Mouse (Mus musculus): ENCODE measurements around the gene Mustn1.
A peak's percentile ranks its signal among the peaks of the same experiment; 100 is the strongest.

The Mustn1 gene

GRCm38 (mm10) chr14:30878958-30879571 lies at the start of gene Mustn1:
Gene Mustn1 (plus strand): TSS chr14:30879200.
- DNase-seq (ENCODE audit: low read depth, low spot score): no peak

GRCm38 (mm10) chr14:30837416-30837996 lies 41.5 kb upstream of the Mustn1 start:
- no peak for DNase-seq (ENCODE audit: low read depth, low spot score)

DNA sequence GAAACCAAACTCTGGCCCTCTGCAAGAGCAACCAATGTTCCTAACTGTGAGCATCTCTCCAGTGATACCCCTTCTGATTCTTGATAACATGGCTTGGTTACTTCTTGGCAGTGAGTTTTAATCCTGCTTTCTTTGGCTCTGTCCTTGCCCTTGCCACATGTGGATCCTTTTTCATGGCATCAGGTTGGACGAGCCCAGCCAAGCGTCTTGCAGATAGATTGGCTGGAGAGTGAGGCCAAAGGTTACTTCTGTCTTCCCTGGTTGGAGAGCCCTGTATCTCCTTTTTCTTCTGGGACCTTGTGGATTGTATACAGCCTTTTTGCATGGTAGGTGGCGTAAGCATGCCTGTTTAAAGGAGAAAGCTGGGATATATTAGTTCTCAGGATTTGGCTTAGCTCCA lies 35.3 kb upstream of the Mustn1 start:
- DNase-seq (ENCODE audit: low read depth, low spot score): no peak

GRCm38 (mm10) chr14:30850504-30850903 lies 28.5 kb upstream of the Mustn1 start:
- DNase-seq (ENCODE audit: low read depth, low spot score): no peak

DNA sequence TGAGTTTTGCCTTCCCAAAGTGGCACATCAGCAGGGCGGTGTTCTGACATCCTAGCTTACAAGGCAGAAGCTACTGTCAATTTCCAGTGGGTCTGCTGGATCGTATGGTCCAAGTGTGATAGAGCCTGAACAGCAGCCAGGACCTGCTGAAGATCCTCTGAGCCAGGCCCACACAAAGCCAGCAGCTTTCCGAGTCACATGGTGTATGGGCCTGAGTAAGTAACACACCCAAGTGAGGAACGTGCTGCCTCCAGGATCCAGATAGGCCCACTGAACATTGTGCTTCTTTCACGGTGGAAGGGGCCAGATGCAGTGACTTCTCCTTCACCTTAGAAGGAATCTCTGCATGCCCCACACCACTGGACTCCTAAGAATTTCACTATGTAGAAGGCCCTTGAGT lies 26.7 kb upstream of the Mustn1 start:
- DNase-seq (ENCODE audit: low read depth, low spot score): no peak

- DNase-seq (ENCODE audit: low read depth, low spot score): no peak
Observed at GRCm38 (mm10) chr14:30855316-30855715, 23.7 kb upstream of the Mustn1 start.

DNA sequence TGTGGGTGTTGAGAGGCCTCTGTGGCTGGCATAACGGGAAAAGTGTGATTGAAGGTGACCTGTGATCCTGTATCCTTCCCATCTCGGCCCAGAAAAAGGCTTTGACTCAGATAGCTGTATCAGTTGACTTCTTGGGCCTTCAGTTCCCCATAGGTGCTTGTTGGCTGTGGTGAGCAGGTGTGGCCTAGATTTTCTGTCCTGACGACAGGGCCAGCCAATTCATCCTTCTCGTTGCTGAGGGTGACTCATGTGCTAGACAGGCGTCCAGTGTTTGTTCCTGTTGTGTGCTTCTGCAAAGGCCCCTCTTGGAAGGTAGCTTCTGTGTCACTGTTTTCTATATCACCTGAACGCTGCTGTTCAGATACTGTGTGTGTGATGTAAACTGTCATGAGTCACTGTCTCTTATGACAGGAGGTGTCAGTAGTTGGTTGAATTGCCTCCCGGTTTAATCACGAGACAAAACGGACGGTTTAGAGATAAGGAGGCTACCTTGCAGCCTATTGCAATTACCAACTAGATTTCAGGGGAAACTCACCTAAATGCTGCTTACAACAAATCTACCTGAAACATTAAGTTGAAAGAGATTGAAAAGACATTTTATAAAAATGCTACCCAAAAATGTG lies 22.0 kb upstream of the Mustn1 start:
- no peak for DNase-seq (ENCODE audit: low read depth, low spot score)

DNA sequence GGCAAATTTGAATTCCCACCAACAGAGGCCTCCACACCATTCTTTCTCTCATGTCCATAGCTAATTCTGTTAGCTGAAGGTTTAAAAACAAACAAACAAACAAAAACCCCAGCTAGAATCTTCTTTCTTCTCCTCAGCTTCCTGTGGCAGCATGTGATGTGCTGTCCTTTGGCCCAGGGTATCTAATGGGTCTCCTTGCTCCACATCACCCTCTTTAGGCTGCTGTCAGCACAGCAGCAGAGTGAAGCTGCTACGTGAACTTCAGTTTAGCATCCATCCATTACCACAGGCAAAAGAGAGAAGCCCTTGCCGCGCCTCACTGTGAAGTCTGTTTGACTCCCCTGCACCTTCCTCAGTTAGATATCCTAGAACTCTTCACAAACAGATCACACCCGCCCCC lies 21.0 kb upstream of the Mustn1 start:
- DNase-seq (ENCODE audit: low read depth, low spot score): no peak

DNA sequence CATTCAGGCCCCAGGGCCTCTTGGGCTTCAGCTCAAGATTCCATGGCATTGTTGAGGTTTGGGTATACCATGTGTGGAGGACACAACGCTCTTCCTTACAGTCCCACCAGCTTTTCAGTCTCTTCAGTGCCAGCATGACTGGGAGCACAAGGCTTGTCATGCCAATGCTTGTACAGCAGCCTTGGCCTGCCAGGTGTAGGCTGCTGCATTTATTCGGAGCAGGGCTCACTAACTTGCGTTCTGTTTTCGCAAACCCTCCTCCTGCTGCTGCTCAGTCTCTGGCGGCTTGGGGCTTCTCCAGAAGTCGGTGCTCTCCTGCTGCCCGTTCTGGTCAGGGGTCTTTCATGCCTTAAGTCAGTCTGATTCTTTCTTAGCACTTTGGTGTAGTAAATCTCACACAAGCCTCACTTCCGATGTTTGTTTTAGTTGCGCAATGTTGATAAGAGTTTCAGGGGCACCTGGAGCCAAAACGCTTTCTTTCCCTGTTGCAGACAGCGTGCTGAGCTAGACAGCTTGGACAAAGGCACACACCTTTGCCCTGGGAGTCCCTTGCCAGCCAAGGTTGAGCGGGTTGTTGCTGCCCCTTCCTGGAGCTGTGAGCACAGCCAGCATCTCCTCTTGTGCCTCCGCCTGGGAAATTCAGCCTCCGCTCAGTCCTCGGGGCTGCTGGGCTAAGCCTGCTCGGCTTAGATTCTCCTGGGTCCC lies 17.4 kb upstream of the Mustn1 start:
- no peak for DNase-seq (ENCODE audit: low read depth, low spot score)

DNA sequence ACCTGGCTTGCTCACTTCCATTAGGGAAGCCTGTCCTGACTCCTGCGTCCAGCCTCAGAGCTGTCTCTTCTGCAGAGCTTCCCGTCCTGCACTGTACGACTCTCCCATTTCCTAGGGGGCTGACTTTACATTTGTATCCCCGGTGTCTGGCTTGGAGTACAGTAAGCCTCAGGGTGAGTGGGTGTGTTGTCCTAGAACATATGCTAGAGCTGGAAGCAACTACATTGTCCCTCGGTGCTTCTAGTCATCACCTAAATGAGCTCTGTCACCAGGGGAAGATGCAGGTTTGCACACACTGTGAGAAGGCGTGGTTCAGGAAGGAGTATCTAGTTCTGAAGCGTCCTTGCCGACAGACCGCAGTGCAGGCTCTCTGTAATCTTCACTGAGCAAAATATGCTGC lies 16.6 kb upstream of the Mustn1 start:
- DNase-seq (ENCODE audit: low read depth, low spot score): no peak

- no peak for DNase-seq (ENCODE audit: low read depth, low spot score)
Observed at GRCm38 (mm10) chr14:30865311-30865710, 13.7 kb upstream of the Mustn1 start.

- no peak for DNase-seq (ENCODE audit: low read depth, low spot score)
Observed at GRCm38 (mm10) chr14:30867042-30867441, 12.0 kb upstream of the Mustn1 start.

- DNase-seq (ENCODE audit: low read depth, low spot score): no peak
Observed at GRCm38 (mm10) chr14:30868826-30869225, 10.2 kb upstream of the Mustn1 start.

GRCm38 (mm10) chr14:30869391-30869801 lies 9.6 kb upstream of the Mustn1 start:
- DNase-seq (ENCODE audit: low read depth, low spot score): no peak

- DNase-seq (ENCODE audit: low read depth, low spot score): peak; percentile 52
Observed at GRCm38 (mm10) chr14:30870206-30871147, 8.5 kb upstream of the Mustn1 start.

- DNase-seq (ENCODE audit: low read depth, low spot score): no peak
Observed at GRCm38 (mm10) chr14:30874095-30874700, 4.8 kb upstream of the Mustn1 start.

DNA sequence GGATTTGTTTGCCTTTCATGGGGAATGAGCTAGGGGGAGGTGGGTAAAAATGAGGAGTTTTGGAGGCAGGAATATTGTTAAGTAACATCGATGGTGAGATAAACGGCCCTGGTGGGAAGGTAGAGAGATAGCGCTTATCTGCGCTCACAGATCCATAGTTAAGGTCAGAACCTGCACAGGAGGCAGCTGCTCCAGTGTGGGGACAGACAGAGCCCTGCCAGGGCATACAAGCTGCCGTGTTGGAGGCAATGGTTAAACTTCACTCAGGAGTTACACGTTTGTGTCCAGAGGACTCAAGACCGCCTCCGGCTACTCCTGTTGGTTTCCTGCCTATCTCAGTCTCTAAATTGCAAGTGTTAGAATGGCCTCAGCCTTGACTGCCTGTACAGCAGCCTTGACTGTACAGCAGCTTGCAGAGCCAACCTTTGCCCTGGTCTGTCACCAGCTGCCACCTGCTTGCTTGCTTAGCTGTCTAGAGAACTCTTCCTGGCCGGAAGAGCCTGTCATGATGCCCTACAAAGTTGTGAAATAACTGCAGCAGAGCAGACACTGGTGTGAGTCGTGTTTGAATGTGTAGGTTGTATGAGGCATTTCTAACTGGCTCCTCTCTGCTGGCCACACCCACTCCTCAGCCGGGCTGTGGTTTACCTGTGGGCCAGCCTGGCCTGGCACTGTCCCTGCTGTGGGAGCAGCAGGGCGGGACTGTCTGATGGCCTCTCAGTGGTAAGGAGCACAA lies 3.7 kb upstream of the Mustn1 start:
- no peak for DNase-seq (ENCODE audit: low read depth, low spot score)

DNA sequence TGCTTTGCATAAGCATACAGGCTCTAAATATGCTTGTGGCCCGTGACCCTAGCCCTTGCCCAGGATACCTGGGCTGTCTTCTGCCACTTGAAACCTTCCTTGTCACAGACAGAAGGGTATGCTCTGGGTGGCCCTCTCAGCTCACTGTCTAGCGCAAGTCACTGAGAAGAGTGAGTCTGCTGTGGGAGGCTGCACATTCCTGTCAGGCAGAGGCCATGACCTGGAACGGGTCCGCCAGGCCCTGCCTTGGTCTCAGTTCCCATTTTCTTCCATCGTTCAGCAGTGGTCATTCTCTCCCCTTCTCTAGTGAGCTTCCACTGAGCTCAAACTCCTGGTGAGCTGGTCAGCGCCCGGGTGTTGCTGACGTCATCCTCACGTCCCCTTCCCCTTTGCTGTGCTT lies 3.0 kb upstream of the Mustn1 start:
- no peak for DNase-seq (ENCODE audit: low read depth, low spot score)

DNA sequence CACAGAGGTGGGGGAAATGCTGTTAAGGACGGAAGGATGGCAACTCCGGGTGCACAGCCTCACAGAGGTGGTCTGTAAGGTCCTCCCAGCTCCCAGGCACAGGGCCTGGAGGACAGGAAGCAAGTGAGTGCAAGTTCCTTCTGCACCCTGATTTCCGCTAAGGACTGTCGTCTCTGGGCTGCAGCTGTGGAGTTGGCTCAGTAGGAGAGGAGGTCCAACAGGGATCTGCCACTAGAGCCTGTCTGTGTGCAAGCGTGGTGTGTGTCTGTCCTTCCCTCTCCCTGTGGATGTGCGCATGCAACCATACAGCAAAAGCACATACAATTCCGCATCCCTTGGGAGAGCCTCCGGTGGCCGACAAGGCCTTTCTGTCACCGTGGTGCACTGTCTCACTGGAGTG lies 2.5 kb upstream of the Mustn1 start:
- DNase-seq (ENCODE audit: low read depth, low spot score): no peak

DNA sequence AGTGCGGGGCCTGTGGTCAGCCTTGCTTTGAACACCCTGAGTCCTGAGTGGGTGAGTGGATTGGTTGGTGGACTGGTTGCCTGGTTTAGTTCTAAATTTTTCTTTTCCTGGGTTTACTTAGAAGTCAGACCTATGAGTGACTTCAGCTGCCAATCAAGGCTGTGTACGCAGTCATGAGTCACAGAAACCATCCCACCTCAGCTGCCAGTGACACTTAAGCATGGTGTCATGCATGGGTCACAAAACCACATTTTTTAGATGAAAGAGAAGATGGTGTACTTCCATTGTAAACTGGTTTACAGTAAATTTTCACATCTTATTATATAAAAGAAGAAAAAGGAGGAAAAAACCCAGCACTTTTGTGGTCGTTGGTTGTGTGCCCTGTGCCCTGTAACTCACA lies 1.2 kb upstream of the Mustn1 start:
- DNase-seq (ENCODE audit: low read depth, low spot score): no peak

Data from telencephalon, adult 2 months (tissue).